Mouse (Mus musculus) central nervous system, embryonic 14 days (tissue): ENCODE measurements around the gene Nipa1. TPM values are rescaled to one million over a fixed set of nuclear protein-coding genes. Genes with fewer than 3 reads are reported as not detected.

Experiments used
- polyA plus RNA-seq: library from polyadenylated mRNA; depleted of rRNA; stranded (reverse); fragments of >200 nt; gene quantifications from 2 replicates; pipeline ENCODE4 v1.2.3, GENCODE M21; 2012; rRNA removed

Gene Nipa1
- polyA plus RNA-seq: 15.0 and 15.5 TPM in 2 replicates

GRCm38 (mm10) chr7:56019930-56020253 is at the start of gene Nipa1:
Gene Nipa1, minus strand, starts transcription at chr7:56019954.

GRCm38 (mm10) chr7:56049831-56050321 is 30.1 kb upstream of the Nipa1 start, which contains the start of gene Herc2:
Gene Herc2, plus strand, starts transcription at chr7:56050196.

GRCm38 (mm10) chr7:55962004-55962908 is 57.5 kb downstream of the Nipa1 start, which contains the start of gene Nipa2:
Gene Nipa2, minus strand, starts transcription at chr7:55962476.

Other genes with a start within 250 kb of the Nipa1 start
- 25.2 and 31.6 TPM in 2 replicates for gene Tubgcp5, start 225.8 kb downstream of the Nipa1 start, polyA plus RNA-seq
- 41.8 and 43.3 TPM in 2 replicates for gene Cyfip1, start 178.2 kb downstream of the Nipa1 start, polyA plus RNA-seq
- gene Nipa2, start 57.5 kb downstream of the Nipa1 start, polyA plus RNA-seq: 21.6 and 23.3 TPM in 2 replicates
- gene Herc2, start 30.2 kb upstream of the Nipa1 start, polyA plus RNA-seq: 44.4 and 51.1 TPM in 2 replicates
- 0.34 and 0.48 TPM in 2 replicates for gene Oca2, start 219.8 kb upstream of the Nipa1 start, polyA plus RNA-seq